Mouse (Mus musculus): ENCODE measurements around the gene Ddx20. TPM values are rescaled to one million over a fixed set of nuclear protein-coding genes. Genes with fewer than 3 reads are reported as not detected.
"Not testable (repeated sequence)": the region's sequence is repeated elsewhere in the genome, so short reads cannot be mapped to it uniquely, and the experiment has no call there.

Gene Ddx20
- total RNA-seq, 4 experiments from 2014 or later = 12.6 to 13.5 (median 13.1) TPM

DNA sequence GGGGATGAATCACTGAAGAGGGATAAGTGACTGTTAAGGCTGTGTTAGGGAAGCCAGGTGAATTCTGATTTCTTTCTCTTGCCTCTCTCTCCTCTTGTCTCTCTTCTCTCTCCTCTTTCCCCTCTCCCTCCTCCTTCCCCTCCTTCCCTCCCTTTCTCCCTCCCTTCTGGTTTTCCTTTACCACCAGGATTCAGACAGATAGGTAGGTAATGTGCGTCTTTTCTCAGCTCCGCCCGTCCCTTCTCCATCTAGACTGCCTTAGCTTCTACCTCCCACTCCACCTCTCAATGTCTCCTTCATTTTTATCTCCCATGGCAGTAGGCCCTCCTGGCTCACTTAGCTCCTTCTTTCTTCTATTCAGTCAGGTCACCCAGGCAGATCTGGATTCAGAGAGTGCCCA is 18.2 kb upstream of the Ddx20 start:
- DNase-seq (ENCODE audit: low spot score in 2 of 2) = no peak

DNA sequence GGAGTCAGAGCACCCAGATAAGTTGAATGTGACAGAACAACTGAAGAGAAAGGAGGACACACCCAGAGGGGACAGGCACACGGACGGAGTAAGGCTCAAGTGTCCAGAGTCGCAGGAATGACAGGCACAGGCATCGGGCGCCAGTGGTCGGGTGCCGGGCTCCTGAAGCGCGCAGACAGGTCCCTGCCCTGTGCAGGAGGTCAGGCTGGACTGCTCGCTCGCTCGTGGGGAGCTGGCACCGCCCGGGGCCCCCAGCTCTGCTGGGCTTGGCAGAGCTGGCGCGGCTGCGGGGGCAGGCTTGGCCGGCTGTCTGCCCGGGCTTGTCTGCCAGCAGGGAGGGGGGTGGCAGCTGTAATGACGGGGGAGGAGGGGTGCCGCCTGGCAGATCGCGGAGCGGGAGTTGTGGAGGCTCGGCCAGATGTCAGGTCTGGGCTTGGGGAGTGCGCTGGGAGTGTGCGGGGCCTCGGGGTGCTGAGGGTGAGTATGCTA is 17.7 kb upstream of the Ddx20 start:
- DNase-seq (ENCODE audit: low spot score in 2 of 2) = peak; percentile 86

DNA sequence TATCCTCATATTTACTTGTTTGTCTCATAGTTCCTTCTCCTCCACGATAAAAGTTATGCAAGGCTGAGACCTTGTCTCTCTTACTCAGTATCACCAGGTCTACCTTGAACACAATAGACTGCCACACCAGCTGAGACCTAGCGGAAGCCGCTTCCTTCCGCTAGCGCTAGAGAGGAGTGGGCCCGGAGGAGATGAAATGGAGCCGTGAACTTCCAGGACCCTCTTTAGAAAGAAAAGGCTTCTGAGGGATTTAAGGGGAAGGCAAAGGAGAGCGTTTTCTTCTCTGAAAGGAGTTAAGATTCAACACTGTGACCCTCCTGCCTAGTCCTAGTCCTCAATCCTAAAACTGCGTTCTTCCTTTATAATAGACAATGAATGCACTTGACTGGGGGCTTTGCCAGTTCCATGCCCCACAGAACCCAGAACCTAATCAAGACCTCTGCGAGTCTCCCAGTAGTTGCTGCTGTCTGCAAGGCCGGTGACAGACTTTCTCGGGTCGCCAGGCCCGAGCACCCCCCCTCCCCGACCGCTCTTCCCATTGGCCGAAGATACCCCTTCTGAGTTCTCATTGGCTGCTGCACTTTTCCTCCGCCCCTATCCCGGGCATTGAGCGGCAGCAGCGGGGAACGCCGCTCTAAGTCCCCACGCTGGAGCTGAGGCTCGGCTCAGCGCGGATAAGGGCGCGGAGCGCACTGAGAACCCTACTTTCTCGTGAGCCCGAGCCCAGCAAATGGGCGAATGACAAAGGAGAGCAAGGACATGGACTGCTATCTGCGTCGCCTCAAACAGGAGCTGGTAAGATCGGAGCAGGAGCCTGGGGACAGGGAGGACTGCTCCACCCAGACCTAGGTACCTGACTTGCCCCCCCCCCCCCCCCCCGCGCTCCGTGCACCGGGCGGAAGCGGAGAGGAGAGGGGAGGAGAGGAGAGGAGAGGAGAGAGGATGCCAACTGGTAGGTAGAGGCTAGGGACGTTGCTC is 16.9 kb upstream of the Ddx20 start, which contains the start of gene Inka2:
Gene Inka2 (plus strand): TSS at position 569 of the 978 bp plus-strand sequence.
- DNase-seq (ENCODE audit: low spot score in 2 of 2) = peak; percentile 80 to 84

DNA sequence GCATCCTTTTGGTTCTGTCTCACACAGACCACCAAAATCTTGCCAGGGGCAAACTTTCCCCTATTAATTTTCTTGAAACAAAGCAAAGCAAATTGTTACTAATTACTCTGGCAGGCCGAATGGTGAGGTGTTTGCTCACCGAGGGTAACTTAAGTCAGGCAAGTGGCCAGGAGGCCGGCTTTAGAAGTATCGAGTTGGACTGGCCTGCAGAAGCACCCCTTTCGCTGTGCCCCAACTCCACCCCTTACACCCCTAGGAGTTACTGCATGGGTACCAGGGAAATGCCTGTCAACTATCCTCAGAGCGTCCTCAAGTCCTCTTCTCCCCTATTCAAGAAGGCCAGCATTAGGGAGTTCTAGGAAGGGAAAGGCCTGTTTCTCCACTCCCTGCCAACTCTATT is 16.2 kb upstream of the Ddx20 start:
- DNase-seq (ENCODE audit: low spot score in 2 of 2) = no peak

DNA sequence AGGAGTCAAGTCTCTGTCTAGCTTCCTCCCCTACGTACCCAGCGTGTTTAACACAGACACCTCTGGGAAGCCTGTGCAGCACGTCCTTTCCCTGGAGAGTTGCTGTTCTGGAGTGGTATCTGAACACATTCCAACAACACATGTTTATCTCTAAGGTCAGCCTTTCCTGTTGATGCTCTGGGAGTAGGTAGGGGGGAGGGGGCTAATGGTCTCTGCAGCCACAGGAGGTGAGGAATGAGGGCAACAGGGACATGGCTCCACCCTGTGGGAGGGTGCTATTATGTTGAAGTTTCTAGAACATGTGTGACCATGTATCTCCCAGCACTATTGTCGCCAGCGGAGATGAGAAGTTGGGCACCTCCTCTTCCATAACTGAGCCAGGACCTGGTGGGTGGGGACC is 14.0 kb upstream of the Ddx20 start:
- no peak for DNase-seq (ENCODE audit: low spot score in 2 of 2)

DNA sequence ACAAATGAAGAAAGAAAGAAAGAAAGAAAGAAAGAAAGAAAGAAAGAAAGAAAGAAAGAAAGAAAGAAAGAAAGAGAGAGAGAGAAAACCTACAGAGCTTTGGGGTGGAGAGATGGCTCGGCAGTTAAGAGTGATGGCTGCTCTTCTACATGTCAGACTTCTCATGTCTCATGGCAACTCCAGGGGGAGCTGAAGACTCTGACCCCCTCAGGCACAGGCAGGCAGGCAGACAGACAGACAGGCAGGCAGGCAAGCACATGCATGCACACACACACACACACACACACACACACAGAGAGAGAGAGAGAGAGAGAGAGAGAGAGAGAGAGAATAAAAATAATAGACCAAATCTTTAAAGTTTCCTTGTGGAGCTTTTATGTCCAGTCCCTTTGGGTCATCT is 13.4 kb upstream of the Ddx20 start:
- not testable (repeated sequence) for DNase-seq (ENCODE audit: low spot score in 2 of 2)

DNA sequence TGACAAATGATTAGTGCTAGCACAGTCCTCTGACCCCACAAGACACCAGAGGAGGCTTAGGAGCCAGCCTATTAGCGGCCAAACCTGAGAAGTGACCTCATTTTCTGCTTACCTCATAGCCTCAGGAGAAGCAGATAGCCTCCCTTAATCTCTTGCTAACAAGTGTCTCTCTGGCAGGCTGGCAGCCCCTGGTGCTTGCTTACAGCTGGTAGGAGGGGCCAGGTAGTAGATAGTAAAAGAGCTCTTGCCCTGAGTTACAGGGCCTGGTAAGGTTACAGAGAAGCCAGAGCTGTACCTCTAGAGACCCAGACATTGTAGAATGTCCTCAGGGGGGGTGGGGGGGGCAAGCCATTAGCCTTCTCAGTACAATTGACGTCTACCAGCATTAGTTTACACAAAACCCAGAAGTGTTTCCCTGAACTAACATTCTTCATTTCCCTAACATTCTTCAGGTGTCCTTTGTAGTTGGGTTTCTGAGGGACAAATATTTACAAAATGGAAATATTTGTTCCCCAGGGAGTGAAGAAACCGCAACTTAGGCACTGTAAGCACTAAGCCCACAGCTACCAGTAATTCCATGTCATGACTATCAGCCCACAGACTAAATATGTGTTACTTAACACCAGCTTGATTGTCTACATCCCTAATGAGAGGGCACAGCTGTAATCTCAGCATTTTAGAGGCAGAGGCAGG is 12.0 kb upstream of the Ddx20 start:
- no peak for DNase-seq (ENCODE audit: low spot score in 2 of 2)

DNA sequence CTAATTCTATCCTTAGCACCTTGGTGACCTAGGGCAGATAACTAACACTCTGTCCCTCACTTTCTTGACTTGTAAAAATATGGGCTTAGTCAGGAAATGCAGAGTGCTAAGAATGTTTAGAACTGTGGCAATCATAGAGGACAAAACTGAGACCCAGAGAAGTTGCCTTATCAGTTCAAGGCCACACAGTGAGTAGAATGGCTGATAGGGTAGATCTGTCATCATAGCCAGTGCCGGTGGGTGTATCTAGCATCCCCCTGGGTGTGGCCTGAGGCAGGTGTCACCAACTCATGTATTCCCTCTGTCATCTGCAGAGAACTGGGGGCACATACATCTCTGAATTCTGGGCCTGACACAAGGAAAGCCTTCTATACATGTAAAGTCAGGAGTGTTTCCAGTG is 10.9 kb upstream of the Ddx20 start:
- DNase-seq (ENCODE audit: low spot score in 2 of 2) = no peak

DNA sequence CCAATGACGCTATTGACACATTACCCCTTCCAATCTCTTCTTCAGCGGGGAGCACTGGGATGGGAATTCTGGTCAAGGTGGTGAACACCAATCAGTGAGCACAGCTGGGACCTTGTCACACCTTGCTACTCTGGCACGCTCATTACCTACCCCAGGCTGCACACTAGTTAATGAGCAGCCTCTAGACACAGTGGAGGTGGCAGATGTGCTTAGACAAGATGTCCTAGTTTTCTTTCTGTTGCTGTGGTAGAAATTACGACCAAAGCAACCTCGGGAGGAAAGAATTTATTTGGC is 9.7 kb upstream of the Ddx20 start:
- DNase-seq (ENCODE audit: low spot score in 2 of 2) = no peak

DNA sequence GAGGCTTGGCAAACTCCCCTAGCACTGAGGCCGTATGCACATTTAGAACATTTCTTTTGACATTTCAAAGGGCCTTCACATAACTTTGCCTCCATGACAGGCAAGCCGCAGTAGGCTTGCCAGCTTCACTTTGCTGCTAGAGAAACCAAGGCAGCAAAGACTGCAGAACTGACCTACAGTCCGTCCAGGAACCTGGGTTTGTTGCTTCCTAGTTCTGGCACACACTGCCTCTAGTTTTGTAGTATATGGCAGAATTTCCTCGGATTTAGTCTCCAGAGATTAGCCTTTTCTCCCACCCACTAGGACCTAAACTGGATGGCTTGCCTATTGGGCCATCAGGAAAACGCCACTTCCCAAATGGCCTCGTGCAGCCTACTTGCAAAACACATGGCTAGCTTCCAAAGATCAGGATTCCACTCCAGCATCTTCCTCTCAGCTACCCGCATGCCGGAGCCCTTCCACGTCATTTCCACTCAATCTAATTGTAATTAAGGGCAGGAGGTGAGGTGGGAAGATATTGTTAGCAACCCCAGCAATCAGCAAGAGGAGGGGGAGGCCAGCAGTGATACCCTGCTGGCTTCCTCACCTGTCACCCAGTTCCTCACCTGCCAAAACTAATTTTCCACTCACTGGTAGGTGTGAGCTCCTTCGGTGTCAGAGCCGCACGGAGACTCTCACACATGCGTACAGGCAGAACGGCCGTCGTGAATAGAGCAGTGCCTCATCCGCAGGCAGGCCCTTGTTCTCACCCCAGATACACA is 9.2 kb upstream of the Ddx20 start:
- DNase-seq (ENCODE audit: low spot score in 2 of 2) = no peak

DNA sequence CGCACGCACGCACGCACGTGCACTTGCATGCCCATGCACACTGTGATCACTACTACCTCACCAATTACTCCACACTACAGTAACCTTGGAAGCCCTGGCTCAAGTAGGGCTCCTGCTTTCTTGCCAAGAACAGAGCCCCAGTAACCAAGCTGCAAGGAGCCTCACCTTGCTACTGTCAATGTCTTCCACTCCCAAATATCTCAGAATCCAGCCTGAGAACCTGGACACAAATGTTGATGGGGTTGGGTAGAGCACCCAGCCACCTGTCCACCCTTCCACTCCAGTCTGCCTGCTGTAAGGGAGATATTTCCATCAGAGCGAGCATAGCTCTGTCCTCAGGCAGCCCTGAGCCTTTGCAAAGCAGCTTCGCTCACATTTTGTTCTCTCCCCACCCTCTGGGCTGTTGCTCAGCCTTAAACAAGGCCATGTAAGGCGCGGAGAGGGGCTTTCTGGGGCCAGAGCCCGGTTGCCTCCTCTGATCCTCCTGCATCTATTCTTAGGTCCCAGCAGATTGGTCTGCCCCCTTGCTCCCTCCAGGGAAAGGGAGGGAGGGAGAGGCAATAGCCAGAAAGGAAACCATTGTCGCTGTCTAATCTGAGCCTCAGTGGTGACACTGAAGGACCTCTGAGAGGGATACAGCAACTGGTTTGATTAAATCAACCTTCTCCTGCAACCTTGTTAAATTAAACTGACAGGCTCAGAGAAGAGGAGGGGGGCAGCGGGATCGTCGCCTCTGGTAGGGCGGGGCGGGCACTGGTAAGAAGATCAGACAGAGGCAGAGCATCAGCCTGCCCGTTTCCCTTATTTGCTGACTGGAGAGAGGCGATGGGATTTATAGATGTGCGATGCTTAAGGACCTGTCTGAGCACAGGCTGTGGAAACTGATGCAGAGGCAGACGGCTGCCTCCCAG is 8.4 kb upstream of the Ddx20 start:
- no peak for DNase-seq (ENCODE audit: low spot score in 2 of 2)

DNA sequence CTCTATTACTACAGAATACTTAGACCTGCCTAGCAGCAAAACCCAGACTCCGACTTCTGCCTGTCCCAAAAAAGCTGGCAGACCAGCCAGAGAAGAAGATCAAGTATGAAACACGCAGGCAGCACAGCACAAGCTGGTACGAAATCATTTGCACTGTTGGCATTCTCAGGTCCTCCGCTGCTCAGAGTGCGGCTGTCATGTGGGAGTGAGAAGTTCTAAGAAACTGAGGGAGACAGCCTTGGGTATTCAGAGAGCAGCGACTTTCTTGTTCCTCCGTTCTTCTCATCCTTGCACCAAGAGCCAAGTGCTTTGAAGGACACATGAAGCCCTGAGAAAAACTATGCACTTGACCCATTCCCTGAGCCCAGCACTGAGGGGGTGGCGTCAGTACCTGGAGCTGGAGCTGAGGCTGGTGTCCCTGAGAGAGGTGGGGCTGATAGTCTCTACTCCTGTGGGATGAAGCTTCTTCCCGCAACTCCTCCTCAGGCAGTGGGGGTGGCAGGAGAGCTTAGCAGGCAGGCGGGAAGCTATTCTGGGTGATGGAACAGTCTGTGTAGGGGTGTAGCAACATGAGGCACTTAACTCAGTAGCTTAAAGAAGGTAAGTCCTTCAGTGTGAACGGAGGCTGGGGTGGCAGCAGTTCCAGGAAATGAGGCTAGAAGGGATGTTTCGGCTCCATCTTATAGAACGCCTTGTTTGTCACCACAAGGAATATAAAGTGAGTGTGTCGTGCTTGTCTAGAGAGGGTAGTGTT is 6.1 kb upstream of the Ddx20 start:
- peak; percentile 72 to 80 for DNase-seq (ENCODE audit: low spot score in 2 of 2)

DNA sequence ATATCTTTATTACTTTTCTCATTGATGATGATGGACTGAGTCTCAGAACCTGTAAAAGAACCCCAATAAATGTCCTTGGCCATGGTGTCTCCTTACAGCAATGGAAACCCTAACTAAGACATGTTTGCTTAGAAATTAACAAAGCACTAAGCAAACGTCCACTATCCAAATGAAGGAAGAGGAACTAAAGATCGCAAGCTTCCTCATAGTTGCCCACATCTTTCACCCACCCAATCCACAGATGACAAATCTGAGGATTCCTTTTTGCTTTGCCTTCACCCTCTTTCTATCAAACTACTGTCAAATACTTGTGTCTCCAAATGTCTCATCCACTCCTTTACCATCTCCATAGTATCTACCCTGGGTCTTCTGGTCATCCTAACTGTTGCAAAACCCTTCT is 1.2 kb upstream of the Ddx20 start:
- no peak for DNase-seq (ENCODE audit: low spot score in 2 of 2)

DNA sequence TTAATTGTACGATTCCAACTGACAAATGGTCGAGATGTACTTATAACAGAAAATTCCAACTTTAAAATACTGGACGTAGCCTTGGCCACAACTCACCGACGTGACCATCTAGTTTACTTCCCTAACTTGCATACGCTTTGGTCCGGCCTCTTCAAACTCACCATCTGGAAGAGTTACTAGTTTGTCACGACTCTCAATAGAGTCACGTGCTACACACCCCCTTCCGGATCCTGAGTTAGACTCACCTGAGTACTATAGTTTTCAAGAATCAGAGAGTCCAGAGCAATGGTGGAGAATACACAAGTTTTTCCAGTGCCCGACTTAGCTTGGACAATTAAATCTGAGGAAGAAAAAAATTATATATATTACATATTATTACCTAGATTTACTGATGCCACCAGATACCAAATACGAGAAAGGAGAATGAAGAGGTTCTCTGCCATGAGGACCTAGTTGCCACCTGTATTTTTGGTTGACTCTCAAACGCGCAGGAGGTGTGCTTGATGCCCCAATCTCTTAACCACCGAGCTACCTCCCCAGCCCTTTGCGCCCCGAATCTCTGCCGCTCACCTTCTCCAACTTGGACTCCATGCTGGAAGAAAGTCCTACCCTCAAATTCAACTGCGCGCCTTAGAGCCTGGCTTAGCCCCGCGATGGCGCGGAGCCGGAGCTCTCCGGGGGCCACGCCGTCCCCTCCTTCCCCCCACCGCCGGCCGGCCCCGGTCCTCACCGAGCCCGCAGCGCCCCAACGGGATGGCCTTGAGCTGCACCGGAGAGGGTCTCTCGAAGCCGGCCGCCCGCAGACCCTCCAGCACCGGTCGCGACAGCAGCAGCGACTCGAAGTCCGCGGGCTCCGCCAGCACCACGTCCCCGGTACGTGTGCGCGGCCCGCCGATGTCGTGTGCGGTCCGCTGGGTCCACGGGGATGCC is 715 bp downstream of the Ddx20 start:
- DNase-seq (ENCODE audit: low spot score in 2 of 2) = no peak

DNA sequence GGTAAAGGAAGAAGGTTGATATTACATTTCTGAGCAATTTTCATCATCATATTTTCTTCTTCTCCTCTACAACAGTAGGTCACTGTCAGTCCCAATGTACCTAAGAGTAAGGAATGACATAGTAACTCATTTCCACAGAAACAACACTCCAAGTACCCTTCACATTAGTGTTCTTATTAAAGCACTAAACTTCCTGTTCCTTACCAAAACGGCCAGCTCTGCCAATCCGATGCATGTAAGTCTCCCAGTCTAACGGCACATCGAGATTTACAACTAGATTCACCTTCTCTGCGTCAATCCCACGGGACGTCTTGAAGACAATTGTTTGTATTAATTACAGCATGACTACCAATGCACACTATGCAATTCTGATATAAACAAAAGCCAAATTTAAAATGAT is 7.0 kb downstream of the Ddx20 start:
- DNase-seq (ENCODE audit: low spot score in 2 of 2) = no peak

DNA sequence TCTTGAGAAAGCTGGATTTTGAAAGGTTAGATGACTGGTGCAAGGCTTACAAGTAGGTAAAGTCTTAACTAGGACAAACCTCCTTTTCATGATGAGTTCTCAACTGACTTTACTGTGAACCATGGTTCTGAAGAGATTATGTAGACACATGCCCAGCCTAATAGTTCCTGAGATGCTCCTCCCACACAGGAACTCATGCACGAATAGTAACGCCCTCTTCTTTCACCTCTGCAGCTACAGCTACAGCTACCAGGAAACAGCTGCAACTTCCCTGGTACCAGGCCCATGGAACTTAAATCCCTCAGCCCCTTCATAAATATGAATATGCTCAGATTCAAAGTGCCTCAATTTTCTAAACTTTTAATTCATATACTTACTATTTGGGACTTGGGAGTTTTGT is 11.4 kb downstream of the Ddx20 start:
- DNase-seq (ENCODE audit: low spot score in 2 of 2) = no peak

DNA sequence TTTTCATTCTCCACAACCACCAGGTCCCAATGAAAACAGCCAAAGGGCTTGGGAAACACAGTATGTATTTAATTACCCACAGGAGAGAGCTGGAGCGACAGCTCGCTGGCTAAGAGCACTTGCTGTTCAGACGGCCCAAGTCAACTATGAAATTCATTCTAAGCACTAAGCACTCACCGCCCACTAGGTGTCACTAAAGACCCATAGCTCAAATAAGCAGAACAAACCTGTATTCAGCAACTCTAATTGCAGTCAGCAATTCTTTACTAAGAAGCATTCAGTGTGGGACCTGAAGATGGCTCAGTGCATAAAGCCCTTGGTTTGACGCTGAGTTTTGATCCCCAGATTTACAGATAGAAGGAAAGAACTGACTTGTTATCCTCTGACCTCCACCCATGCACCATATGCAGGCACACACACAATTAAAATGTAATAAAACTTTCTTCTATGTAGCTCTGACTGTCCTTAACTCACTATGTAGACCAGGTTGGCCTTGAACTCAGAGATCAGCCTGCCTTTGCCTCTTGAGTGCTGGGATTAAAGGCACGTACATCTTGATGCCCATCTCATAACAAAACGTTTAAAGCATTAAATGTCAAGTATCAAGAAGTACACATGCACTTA is 12.7 kb downstream of the Ddx20 start:
- peak; percentile 62 to 75 for DNase-seq (ENCODE audit: low spot score in 2 of 2)

DNA sequence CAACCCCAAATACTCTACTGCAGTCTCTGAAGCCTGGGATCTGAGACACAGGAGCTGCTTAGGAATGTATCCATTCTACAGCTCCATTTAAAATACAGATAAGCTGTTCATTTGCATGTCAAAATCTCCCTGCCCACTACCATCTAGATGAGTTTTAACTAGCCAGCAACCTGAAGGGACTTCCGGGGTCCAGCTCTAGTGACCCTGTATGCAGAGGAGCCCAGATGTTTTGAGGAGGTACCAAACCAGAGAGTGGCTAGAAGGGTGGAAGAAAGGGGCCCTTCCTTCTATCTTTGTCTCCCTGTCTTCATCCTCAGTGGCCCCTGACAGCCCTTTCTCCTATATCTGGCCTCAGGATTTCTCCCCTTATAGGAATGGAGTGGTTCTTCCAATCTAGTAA is 16.6 kb downstream of the Ddx20 start:
- no peak for DNase-seq (ENCODE audit: low spot score in 2 of 2)

DNA sequence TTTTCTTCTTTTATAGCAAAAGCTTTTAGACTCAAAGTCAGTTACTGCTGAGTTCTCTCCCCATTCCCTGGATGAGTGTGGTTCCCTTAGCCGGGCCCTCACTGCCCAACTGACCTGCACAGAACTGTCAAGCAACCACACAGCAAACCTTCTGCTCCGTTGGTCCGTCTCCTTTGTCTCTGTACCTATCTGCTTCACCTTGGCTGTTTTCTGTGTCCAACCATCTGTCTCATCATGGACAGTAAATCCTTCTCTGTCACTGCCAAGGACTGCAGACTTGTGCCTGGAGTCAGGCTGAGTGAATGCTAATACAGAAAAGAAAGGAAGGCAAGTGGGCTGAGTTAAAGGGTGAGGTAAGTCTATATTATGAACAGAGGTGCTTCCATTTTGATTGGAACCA is 17.6 kb downstream of the Ddx20 start:
- no peak for DNase-seq (ENCODE audit: low spot score in 2 of 2)
